Mouse (Mus musculus) lung, adult 18-20 months (tissue): ENCODE results near the gene Trcg1.

ENCODE experiments used
- DNase-seq, 2 experiments: peaks; one replicate each; pipeline ENCODE4 v3.0.0; 2022; ENCODE audit warnings: mixed read lengths in 2 of 2

Gene Trcg1

GRCm38 (mm10) chr9:57233142-57233541 lies 3.2 kb upstream of the Trcg1 start:
- no peak for DNase-seq

GRCm38 (mm10) chr9:57233767-57234166 lies 2.6 kb upstream of the Trcg1 start:
- DNase-seq: no peak

GRCm38 (mm10) chr9:57237705-57238104 lies 1.3 kb downstream of the Trcg1 start:
- DNase-seq: no peak

- DNase-seq: no peak
These were observed 1.9 kb downstream of the Trcg1 start for GRCm38 (mm10) chr9:57238220-57238619.

GRCm38 (mm10) chr9:57241111-57241510 lies 4.8 kb downstream of the Trcg1 start:
- DNase-seq: no peak

GRCm38 (mm10) chr9:57242916-57243315 lies 6.6 kb downstream of the Trcg1 start:
- no peak for DNase-seq

- DNase-seq: no peak
These were observed 7.8 kb downstream of the Trcg1 start for GRCm38 (mm10) chr9:57244106-57244685.

- DNase-seq: no peak
These were observed 10.1 kb downstream of the Trcg1 start for GRCm38 (mm10) chr9:57246482-57246881.

- DNase-seq: no peak
These were observed 10.9 kb downstream of the Trcg1 start for GRCm38 (mm10) chr9:57247201-57247671.

GRCm38 (mm10) chr9:57248030-57248942 lies 11.9 kb downstream of the Trcg1 start:
- DNase-seq: no peak

- DNase-seq: no peak
These were observed 13.7 kb downstream of the Trcg1 start for GRCm38 (mm10) chr9:57250026-57250425.

- peak; percentile 47 to 53 for DNase-seq
These were observed 14.8 kb downstream of the Trcg1 start for GRCm38 (mm10) chr9:57251139-57251538.

GRCm38 (mm10) chr9:57254061-57254460 lies 17.7 kb downstream of the Trcg1 start:
- DNase-seq: no peak

GRCm38 (mm10) chr9:57254823-57255495 lies 18.6 kb downstream of the Trcg1 start:
- DNase-seq: peak in 1 of 2 experiments; percentile 50

GRCm38 (mm10) chr9:57256309-57256708 lies 20.0 kb downstream of the Trcg1 start:
- no peak for DNase-seq

GRCm38 (mm10) chr9:57256861-57257260 lies 20.5 kb downstream of the Trcg1 start:
- no peak for DNase-seq

- no peak for DNase-seq
These were observed 21.3 kb downstream of the Trcg1 start for GRCm38 (mm10) chr9:57257627-57258026.

GRCm38 (mm10) chr9:57259736-57260135 lies 23.4 kb downstream of the Trcg1 start:
- DNase-seq: peak; percentile 89 to 92

- peak in 1 of 2 experiments; percentile 44 for DNase-seq
These were observed 24.6 kb downstream of the Trcg1 start for GRCm38 (mm10) chr9:57260940-57261339.

- peak; percentile 76 to 78 for DNase-seq
These were observed 25.2 kb downstream of the Trcg1 start for GRCm38 (mm10) chr9:57261516-57261912.

- peak; percentile 69 to 70 for DNase-seq
These were observed 25.8 kb downstream of the Trcg1 start, which contains the start of gene 1700017B05Rik for GRCm38 (mm10) chr9:57261913-57262794. 1700017B05Rik (minus strand) TSS chr9:57262612.
